ENCODE assay signal across 20 mouse cellular contexts in genomic region chr16:32472276-32473015, GRCm38 (mm10). TPM values are rescaled to one million over a fixed set of nuclear protein-coding genes. Genes with fewer than 3 reads are reported as not detected.
DNase-seq lines count a peak whose midpoint lies in the region; ATAC-seq lines count a peak whose summit lies in the region.
"Had no signal": no experiment of that assay in that cellular context is flagged by ENCODE, and none has a peak within 500 bp of the region (broad histone marks: within the 10 kb centered on the region; RNA-seq: fewer than 3 reads in every experiment).

No protein-coding gene starts in this region.

- H3K4me3 ChIP-seq in kidney, embryonic 16.5 days (ENCODE audit: low read length) = no peak overlapping the region
- no peak overlapping the region for H3K4me3 ChIP-seq in intestine, embryonic 15.5 days (replicated peaks)
- H3K4me3 ChIP-seq in liver, embryonic 11.5 days (ENCODE audit: low read depth, low read length) = no peak overlapping the region
- H3K4me3 ChIP-seq: embryonic facial prominence, embryonic 13.5 days; heart, embryonic 10.5 days; megakaryocyte, embryonic 14.5 days; neural tube, embryonic 13.5 days had no signal

- no peak for ATAC-seq in kidney, embryonic 16.5 days (ENCODE audit: low FRiP score, low TSS enrichment)
- ATAC-seq in intestine, embryonic 15.5 days = peak; percentile 12; the same call in 1 of the 2 replicates
- no peak for ATAC-seq in liver, embryonic 11.5 days (replicated peaks; ENCODE audit: low FRiP score)
- ATAC-seq: hindbrain, embryonic 16.5 days; lung, postnatal 0 days had no signal

- DNase-seq in kidney, adult 9 months = peak; percentile 70
- DNase-seq in right cerebral cortex, adult 18-20 months = peak; percentile 22
- no peak for DNase-seq in right cerebral cortex, adult 2 months (ENCODE audit: low spot score in 2 of 2)
- DNase-seq in liver, embryonic 11.5 days (ENCODE audit: low spot score) = no peak
- no peak for DNase-seq in right cerebral cortex, postnatal 10 days (ENCODE audit: low spot score in 2 of 2)
- DNase-seq: adrenal gland, adult 2 months; cerebellum, adult 8-10 months; gastrocnemius, postnatal 14 days; heart, postnatal 14 days had no signal

- H3K27me3 ChIP-seq in kidney, embryonic 16.5 days (ENCODE audit: insufficient read depth, low read length) = no peaks in the 10 kb centered on the region
- H3K27me3 ChIP-seq in intestine, embryonic 15.5 days (replicated peaks) = no peaks in the 10 kb centered on the region
- H3K27me3 ChIP-seq in liver, embryonic 11.5 days (replicated peaks; ENCODE audit: control insufficient read depth, insufficient read depth, low read length) = no peaks in the 10 kb centered on the region
- H3K27me3 ChIP-seq: embryonic facial prominence, embryonic 13.5 days; neural tube, embryonic 13.5 days had no signal

- no peak overlapping the region for H3K4me2 ChIP-seq in kidney, embryonic 16.5 days (replicated peaks; ENCODE audit: low read depth, low read length)
- no peak overlapping the region for H3K4me2 ChIP-seq in intestine, embryonic 15.5 days (replicated peaks)
- H3K4me2 ChIP-seq in liver, embryonic 11.5 days = no peak overlapping the region
- H3K4me2 ChIP-seq: embryonic facial prominence, embryonic 13.5 days; neural tube, embryonic 13.5 days had no signal

- no peak overlapping the region for H3K9ac ChIP-seq in kidney, embryonic 16.5 days (replicated peaks; ENCODE audit: low read length)
- H3K9ac ChIP-seq in intestine, embryonic 15.5 days = no peak overlapping the region
- no peak overlapping the region for H3K9ac ChIP-seq in liver, embryonic 11.5 days (ENCODE audit: low read depth, low read length)
- H3K9ac ChIP-seq: embryonic facial prominence, embryonic 13.5 days; liver, embryonic 14.5 days; neural tube, embryonic 13.5 days had no signal

- H3K4me1 ChIP-seq in kidney, embryonic 16.5 days (ENCODE audit: insufficient read depth, low read length) = no peaks in the 10 kb centered on the region
- no peaks in the 10 kb centered on the region for H3K4me1 ChIP-seq in intestine, embryonic 15.5 days (replicated peaks)
- H3K4me1 ChIP-seq in liver, embryonic 11.5 days (replicated peaks; ENCODE audit: control insufficient read depth, insufficient read depth, low read length) = no peaks in the 10 kb centered on the region
- H3K4me1 ChIP-seq: embryonic facial prominence, embryonic 13.5 days; neural tube, embryonic 13.5 days had no signal

- H3K9me3 ChIP-seq in kidney, embryonic 16.5 days (ENCODE audit: low read length) = no peaks in the 10 kb centered on the region
- H3K9me3 ChIP-seq in intestine, embryonic 15.5 days = no peaks in the 10 kb centered on the region
- H3K9me3 ChIP-seq in liver, embryonic 11.5 days (ENCODE audit: control insufficient read depth, low read length) = no peaks in the 10 kb centered on the region
- H3K9me3 ChIP-seq: embryonic facial prominence, embryonic 13.5 days; G1E; heart, embryonic 10.5 days; megakaryocyte, embryonic 14.5 days; neural tube, embryonic 13.5 days had no signal

- peaks cover 22% of the 10 kb centered on the region; the same call in 1 of the 2 replicates for H3K36me3 ChIP-seq in kidney, embryonic 16.5 days (ENCODE audit: insufficient read depth, low read length)
- H3K36me3 ChIP-seq in intestine, embryonic 15.5 days = peaks cover 15% of the 10 kb centered on the region; the same call in 1 of the 2 replicates
- H3K36me3 ChIP-seq in liver, embryonic 11.5 days (ENCODE audit: control insufficient read depth, insufficient read depth, low read length) = peaks cover 13% of the 10 kb centered on the region

- no peak overlapping the region for H3K27ac ChIP-seq in kidney, embryonic 16.5 days (ENCODE audit: low read length)
- no peak overlapping the region for H3K27ac ChIP-seq in intestine, embryonic 15.5 days
- no peak overlapping the region for H3K27ac ChIP-seq in liver, embryonic 11.5 days (ENCODE audit: low read depth, low read length)
- H3K27ac ChIP-seq: embryonic facial prominence, embryonic 13.5 days; heart, embryonic 10.5 days; liver, embryonic 14.5 days; neural tube, embryonic 13.5 days had no signal

- 78% methylated on average over 7 of the region's 7 CpGs for WGBS in kidney, embryonic 16.5 days
- 69% methylated on average over 7 of the region's 7 CpGs for WGBS in intestine, embryonic 15.5 days
- 85% methylated on average over 7 of the region's 7 CpGs for WGBS in liver, embryonic 11.5 days

RNA-seq across cellular contexts. Expression of gene Slc51a, which starts 15.2 kb away (rescaled TPM):
- polyA plus RNA-seq in kidney, embryonic 16.5 days (2015; fragmentation: Nextera tagmentation; extraction: Ambion mirVana) = 3.0 and 3.9 TPM in 2 replicates
- polyA plus RNA-seq in intestine, embryonic 15.5 days (2015; fragmentation: Nextera tagmentation; extraction: Ambion mirVana) = 97.1 and 104 TPM in 2 replicates
- 1.3 TPM in 2 replicates for polyA plus RNA-seq in liver, embryonic 11.5 days (2014; fragmentation: Nextera tagmentation; extraction: Ambion mirVana)
- polyA plus RNA-seq: G1E; hindbrain, embryonic 16.5 days; neural tube, embryonic 13.5 days had no signal

RNA-seq across cellular contexts. Expression of gene Zdhhc19, which starts 23.6 kb away (rescaled TPM):
- polyA plus RNA-seq in kidney, embryonic 16.5 days (2015; fragmentation: Nextera tagmentation; extraction: Ambion mirVana) = not detected in 2 replicates
- 1.1 and 1.2 TPM in 2 replicates for polyA plus RNA-seq in intestine, embryonic 15.5 days (2015; fragmentation: Nextera tagmentation; extraction: Ambion mirVana)
- not detected in 2 replicates for polyA plus RNA-seq in liver, embryonic 11.5 days (2014; fragmentation: Nextera tagmentation; extraction: Ambion mirVana)
- polyA plus RNA-seq: adrenal gland, adult 2 months; embryonic facial prominence, embryonic 13.5 days; G1E; heart, embryonic 10.5 days; hindbrain, embryonic 16.5 days; limb, embryonic 11.5 days; liver, embryonic 14.5 days; lung, postnatal 0 days; neural tube, embryonic 13.5 days had no signal

RNA-seq across cellular contexts. Expression of gene Pcyt1a, which starts 41.7 kb away (rescaled TPM):
- polyA plus RNA-seq in kidney, embryonic 16.5 days (2015; fragmentation: Nextera tagmentation; extraction: Ambion mirVana) = 38.3 and 44.6 TPM in 2 replicates
- polyA plus RNA-seq in intestine, embryonic 15.5 days (2015; fragmentation: Nextera tagmentation; extraction: Ambion mirVana) = 63.5 and 65.5 TPM in 2 replicates
- polyA plus RNA-seq in liver, embryonic 11.5 days (2014; fragmentation: Nextera tagmentation; extraction: Ambion mirVana) = 37.0 and 42.8 TPM in 2 replicates

RNA-seq across cellular contexts. Expression of gene Tctex1d2, which starts 52.9 kb away (rescaled TPM):
- 30.0 and 30.7 TPM in 2 replicates for polyA plus RNA-seq in kidney, embryonic 16.5 days (2015; fragmentation: Nextera tagmentation; extraction: Ambion mirVana)
- 36.7 and 38.6 TPM in 2 replicates for polyA plus RNA-seq in intestine, embryonic 15.5 days (2015; fragmentation: Nextera tagmentation; extraction: Ambion mirVana)
- 13.8 and 15.1 TPM in 2 replicates for polyA plus RNA-seq in liver, embryonic 11.5 days (2014; fragmentation: Nextera tagmentation; extraction: Ambion mirVana)

Comparison
In these comparisons a context has a peak if more than half of its experiments do, and no peak if none do; other contexts are left out.
1. DNase-seq: peak in kidney, adult 9 months (single experiment) and right cerebral cortex, adult 18-20 months (single experiment); none in right cerebral cortex, adult 2 months (0 of 2), liver, embryonic 11.5 days (single experiment) and right cerebral cortex, postnatal 10 days (0 of 2).
2. RNA of gene Slc51a, which starts 15.2 kb away (polyA plus RNA-seq): 97.1 to 104 TPM in intestine, embryonic 15.5 days; 3.0 to 3.9 TPM in kidney, embryonic 16.5 days and 1.3 TPM in liver, embryonic 11.5 days; every median in the first group is over 10 times any median in the second.